Mouse (Mus musculus): ENCODE measurements around the gene Tmem19. TPM values are rescaled to one million over a fixed set of nuclear protein-coding genes. Genes with fewer than 3 reads are reported as not detected.

Tmem19 gene
- total RNA-seq, 2 experiments from 2014 or later: 49.8 to 52.0 TPM

DNA sequence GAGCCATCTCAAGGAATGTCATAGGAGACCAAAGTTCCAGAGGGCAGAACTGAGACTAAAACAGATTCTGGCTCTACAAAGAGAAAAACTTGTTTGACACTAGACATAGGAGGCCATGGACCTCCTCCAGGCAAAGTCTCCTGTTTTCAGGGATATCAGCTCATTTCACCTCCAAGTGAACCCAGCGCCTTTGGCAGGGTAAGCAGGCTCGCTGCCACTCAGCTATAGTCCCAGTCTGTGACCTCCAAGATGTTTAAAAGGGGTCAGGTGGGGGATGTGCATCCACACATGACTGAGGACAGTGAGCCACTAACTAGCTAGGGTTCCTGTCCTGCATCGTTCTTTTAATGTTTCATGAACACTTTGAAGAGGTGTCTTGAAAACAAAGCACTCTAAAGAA lies 49.6 kb downstream of the Tmem19 start:
- DNase-seq (ENCODE audit: low spot score in 2 of 2): no peak

- no peak for DNase-seq (ENCODE audit: low spot score in 2 of 2)
Measured at GRCm38 (mm10) chr10:115312194-115312593, 50.1 kb downstream of the Tmem19 start.

- DNase-seq (ENCODE audit: low spot score in 2 of 2): no peak
Measured at GRCm38 (mm10) chr10:115311263-115311965, 50.9 kb downstream of the Tmem19 start.

DNA sequence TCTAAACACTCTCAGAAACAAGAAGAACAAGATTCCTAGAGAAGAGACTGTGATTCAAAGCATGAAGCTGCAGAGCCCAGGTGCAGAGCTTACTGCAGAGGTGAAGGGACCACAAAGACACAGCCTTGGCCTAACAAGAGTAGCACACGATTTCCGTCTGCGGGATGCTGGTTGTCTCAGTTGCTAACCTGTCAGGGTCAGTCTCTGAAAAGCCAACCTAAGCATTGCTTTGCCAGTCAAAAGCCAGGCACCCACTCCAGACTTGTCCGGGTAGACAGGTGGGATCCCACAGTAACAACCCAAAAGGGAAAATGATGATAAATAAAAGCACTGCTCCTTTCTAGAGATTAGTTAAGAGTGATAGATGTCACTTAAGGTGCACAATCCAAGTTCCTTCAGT lies 53.1 kb downstream of the Tmem19 start:
- no peak for DNase-seq (ENCODE audit: low spot score in 2 of 2)

DNA sequence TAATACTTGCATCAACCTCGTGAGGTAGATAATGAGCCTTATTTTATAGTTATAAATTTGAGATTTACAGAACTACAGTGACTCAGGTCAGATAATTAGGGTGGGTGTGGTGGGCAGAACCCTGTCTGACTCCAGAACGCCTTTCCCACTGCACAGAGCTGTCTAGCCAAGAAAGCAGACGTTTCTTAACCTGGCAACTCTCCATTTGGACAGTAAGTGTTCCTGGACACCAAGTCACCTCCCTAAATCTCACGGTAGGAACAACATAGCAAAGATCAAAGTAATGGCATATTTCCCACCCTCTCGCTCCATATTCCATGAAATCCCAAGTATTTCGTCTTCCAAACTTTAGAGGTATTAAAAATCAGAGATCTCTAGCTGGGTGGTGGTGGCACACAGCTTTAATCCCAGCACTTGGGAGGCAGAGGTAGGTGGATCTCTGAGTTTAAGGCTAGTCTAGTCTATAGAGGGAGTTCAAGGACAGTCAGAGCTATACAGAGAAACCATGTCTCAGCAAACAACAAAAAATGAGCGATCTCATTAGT lies 54.9 kb downstream of the Tmem19 start:
- no peak for DNase-seq (ENCODE audit: low spot score in 2 of 2)

- no peak for DNase-seq (ENCODE audit: low spot score in 2 of 2)
Measured at GRCm38 (mm10) chr10:115298683-115299082, 63.6 kb downstream of the Tmem19 start.

- DNase-seq (ENCODE audit: low spot score in 2 of 2): no peak
Measured at GRCm38 (mm10) chr10:115297582-115297981, 64.7 kb downstream of the Tmem19 start.

DNA sequence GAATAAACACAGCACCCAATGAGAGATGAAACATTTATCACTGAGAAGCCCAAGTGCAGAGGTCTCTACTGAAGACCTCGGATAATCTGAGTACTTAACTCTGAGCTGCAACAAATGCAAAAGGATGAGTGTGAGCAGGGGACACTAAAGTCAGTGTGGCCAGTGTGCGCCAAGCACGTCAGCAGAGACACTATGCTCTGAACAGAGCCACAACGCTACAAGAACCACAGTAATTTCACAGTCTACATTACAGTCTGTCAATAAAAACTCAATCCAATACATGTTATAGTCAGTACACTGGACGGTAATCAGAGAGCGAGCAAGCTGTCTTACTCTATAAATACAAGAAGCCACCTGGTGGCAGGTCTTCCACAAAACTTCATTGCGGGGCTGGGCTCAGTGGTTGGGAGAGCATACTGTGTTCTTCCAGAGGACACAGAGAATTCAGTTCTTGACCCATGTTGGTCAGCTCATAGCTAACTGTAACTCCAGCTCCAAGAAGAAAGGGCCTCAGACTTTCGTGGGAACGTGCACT lies 65.8 kb downstream of the Tmem19 start:
- DNase-seq (ENCODE audit: low spot score in 2 of 2): no peak

DNA sequence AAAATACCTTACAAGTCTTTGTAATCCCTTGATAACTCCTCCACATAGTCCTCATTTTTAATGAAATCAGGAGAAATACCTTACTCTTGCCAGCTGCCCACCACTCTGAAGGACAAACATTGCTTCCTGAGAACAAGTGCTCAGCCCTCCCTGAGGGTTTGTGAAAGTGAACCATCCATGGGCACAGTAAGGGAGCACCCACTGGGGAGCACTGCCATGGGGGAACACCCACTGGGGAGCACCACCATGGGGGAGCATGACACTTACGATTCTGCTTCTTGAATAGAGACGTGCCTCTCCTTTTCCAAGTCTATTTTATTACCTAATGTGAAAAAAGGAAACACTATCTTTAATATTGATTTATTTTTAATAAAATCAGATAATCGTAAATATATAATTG lies 67.1 kb downstream of the Tmem19 start:
- DNase-seq (ENCODE audit: low spot score in 2 of 2): no peak

DNA sequence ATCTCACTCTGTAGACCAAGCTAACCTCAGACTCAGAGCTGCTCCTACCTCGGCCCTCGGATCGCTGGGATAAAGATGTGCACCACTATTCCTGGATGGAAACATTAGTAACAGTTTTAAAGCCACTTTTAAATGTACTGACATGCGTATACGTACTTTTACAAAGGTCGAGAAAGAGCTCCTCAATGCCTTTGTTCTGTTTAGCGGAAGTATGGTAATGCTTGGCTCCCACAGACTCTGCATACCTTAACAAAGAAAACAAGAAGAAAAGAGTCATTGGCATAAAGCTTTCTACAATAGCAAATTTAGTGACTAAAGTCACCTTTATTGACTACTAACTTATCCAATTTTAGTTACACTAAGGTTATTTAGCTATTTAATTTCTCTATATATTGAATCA lies 67.6 kb downstream of the Tmem19 start:
- no peak for DNase-seq (ENCODE audit: low spot score in 2 of 2)

GRCm38 (mm10) chr10:115293946-115294345 lies 68.4 kb downstream of the Tmem19 start:
- DNase-seq (ENCODE audit: low spot score in 2 of 2): no peak

DNA sequence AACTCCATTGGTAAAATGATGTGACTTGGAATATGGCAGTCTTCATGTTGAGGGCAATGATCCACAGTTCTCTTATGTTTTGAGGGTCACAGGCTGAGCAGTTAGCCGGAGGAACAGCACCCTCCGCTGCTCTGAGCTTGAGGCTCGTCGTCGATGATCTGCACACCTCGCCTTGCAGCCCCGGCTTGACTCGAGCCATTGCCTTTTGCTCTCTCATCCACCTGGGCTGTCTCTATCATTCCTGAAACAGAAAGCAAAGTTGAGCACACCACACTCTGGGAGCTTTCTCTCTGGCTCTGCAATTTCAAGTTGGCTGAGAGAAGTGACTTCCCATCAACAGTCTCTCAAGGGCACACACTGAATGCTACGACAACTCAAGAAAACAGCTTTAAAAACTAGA lies 71.6 kb downstream of the Tmem19 start:
- DNase-seq (ENCODE audit: low spot score in 2 of 2): no peak

Other genes with a start within 250 kb of the Tmem19 start
- 1 to 10 TPM; 1.0 to 1.1 TPM for gene Tph2, start 177.5 kb downstream of the Tmem19 start, total RNA-seq (2021)
- gene Tbc1d15, start 111.0 kb downstream of the Tmem19 start, total RNA-seq (2021): 10 to 100 TPM; 43.9 to 47.4 TPM
- gene Rab21, start 46.9 kb downstream of the Tmem19 start, total RNA-seq (2021): 10 to 100 TPM; 49.2 to 51.0 TPM
- gene Thap2, start 21.9 kb upstream of the Tmem19 start, total RNA-seq (2021): 10 to 100 TPM; 12.2 to 13.4 TPM
- 10 to 100 TPM; 50.1 to 54.9 TPM for gene Zfc3h1, start 22.5 kb upstream of the Tmem19 start, total RNA-seq (2021)
- 1 to 10 TPM; 1.1 to 1.8 TPM for gene A930009A15Rik, start 207.5 kb upstream of the Tmem19 start, total RNA-seq (2021)
- 1 to 10 TPM; 2.2 to 2.6 TPM for gene Lgr5, start 225.3 kb upstream of the Tmem19 start, total RNA-seq (2021)